Mouse (Mus musculus): ENCODE measurements at regions not wholly inside any gene's neighbourhood (a gene's known extent, or its start where the extent isn't known, plus 50 kb on each side); places are given as distances from the start of the nearest gene placed in this dataset.

DNA sequence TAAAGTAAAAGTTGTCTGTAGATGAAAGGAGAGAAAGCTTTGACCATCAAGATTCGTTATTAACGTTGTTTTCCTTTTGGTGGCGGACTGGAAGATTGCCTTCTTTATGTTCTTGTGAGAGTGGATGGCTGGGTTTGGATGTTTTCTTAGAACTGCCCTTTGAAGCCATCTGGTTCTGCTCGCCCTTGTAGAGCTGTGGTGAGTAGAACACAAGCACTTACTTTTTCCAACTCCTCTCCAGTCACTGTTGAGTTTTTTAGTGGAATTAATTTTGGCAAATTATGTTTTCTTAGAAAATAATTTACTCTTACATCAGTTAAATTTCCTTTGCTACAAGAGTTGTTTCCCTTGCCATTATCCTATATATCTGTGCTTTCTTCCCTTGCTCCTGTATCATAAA, 301.2 kb downstream of the Nuf2 start:
- TF ChIP-seq CTCF (IDR thresholded peaks at IDR 0.05; ENCODE audit: extremely low read depth, insufficient read length, insufficient replicate concordance, low read depth, low read length) (no peak), POLR2A (IDR thresholded peaks at IDR 0.05; ENCODE audit: low read depth, low read length) (no peak)

DNA sequence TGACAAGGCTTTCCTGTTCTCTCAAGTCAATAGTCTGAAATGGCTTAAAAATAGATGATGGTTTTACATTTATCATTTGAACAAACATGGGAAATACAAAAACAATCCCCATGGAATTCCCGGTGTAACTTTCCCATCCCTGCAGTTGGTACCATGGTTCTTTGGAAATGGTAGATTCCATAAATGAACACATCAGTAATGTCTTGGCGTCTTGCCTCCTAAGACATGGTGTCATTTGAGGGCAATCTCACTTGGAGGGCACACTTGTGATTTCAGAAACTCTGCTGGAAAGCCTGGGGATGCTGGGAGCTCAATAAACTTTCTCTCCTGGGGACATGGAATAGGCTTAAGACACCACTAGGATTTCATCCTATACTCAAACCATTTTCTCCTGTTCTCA, 306.8 kb downstream of the Nuf2 start:
- H3K36me3 ChIP-seq (ENCODE audit: control insufficient read depth, insufficient read depth, low read length) = no peaks in the 10 kb centered on the region
- H3K27ac ChIP-seq (ENCODE audit: insufficient read depth, low read depth, low read length) = no peak overlapping the region
- no peaks in the 10 kb centered on the region for H3K27me3 ChIP-seq (ENCODE audit: control insufficient read depth, insufficient read depth, low read length)
- H3K4me1 ChIP-seq (ENCODE audit: control insufficient read depth, insufficient read depth, insufficient read length, low read length) = no peaks in the 10 kb centered on the region
- WGBS = 85% methylated on average over 2 of the region's 2 CpGs
- H3K4me3 ChIP-seq (ENCODE audit: low read depth, low read length) = no peak overlapping the region
- TF ChIP-seq CTCF (IDR thresholded peaks at IDR 0.05; ENCODE audit: extremely low read depth, insufficient read length, insufficient replicate concordance, low read depth, low read length) (no peak), POLR2A (IDR thresholded peaks at IDR 0.05; ENCODE audit: low read depth, low read length) (no peak)

More for the DNA sequence above, 301.2 kb downstream of the Nuf2 start:
- H3K27ac ChIP-seq (ENCODE audit: insufficient read depth, low read depth, low read length) = no peak overlapping the region
- H3K36me3 ChIP-seq (ENCODE audit: control insufficient read depth, insufficient read depth, low read length) = no peaks in the 10 kb centered on the region
- 66% methylated on average over 4 of the region's 4 CpGs for WGBS
- no peaks in the 10 kb centered on the region for H3K27me3 ChIP-seq (ENCODE audit: control insufficient read depth, insufficient read depth, low read length)
- no peak overlapping the region for H3K4me3 ChIP-seq (ENCODE audit: low read depth, low read length)
- no peaks in the 10 kb centered on the region for H3K4me1 ChIP-seq (ENCODE audit: control insufficient read depth, insufficient read depth, insufficient read length, low read length)

DNA sequence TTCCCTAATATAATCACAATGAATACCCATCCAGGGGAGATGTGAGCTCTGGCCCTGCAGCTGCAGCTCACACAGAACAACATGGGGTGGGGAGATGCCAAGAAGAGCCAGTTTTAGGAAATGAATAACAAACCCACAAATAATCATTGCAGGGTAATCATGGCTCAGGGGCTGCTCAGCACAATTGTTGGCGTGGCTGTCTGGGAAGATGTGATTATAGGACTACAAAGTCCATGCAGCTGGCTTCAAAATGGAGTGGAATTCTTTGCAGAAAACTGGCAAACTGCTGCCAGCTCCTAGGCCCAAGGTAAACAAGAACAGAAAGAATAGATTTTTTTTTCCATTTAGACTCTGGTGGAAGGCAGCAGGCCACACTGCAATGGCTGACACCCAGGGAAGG, 343.6 kb downstream of the Nuf2 start:
- Histone ChIP-seq H3K4me3 (ENCODE audit: low read depth, low read length) (no peak overlapping the region), H3K36me3 (ENCODE audit: control insufficient read depth, insufficient read depth, low read length) (no peaks in the 10 kb centered on the region), H3K27me3 (ENCODE audit: control insufficient read depth, insufficient read depth, low read length) (no peaks in the 10 kb centered on the region), H3K27ac (ENCODE audit: insufficient read depth, low read depth, low read length) (no peak overlapping the region), H3K4me1 (ENCODE audit: control insufficient read depth, insufficient read depth, insufficient read length, low read length) (no peaks in the 10 kb centered on the region)
- TF ChIP-seq POLR2A (IDR thresholded peaks at IDR 0.05; ENCODE audit: low read depth, low read length) = no peak
- TF ChIP-seq CTCF (IDR thresholded peaks at IDR 0.05; ENCODE audit: extremely low read depth, insufficient read length, insufficient replicate concordance, low read depth, low read length) = no peak
- WGBS = 23% methylated on average over 1 of the region's 1 CpGs

DNA sequence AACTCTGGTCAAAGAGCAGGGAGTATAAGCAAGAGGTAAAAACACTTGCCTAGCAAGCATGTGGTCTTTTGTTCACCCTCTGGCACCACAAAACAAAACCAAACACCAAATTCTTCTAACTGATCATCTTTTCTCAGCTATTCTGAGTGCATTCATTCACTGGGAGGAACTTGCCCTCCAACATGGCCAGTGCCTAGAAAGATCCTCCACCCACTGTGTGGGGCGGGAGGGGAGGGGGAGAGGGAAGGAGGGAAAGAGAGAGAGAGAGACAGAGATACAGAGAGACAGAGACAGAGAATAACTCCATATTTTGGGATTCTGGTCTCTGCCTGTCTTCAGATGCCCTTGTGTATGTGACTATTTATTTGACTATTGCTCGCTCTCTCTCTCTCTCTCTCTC, 360.9 kb downstream of the Nuf2 start:
- Histone ChIP-seq H3K4me3 (ENCODE audit: low read depth, low read length) (no peak overlapping the region), H3K4me1 (ENCODE audit: control insufficient read depth, insufficient read depth, insufficient read length, low read length) (no peaks in the 10 kb centered on the region), H3K36me3 (ENCODE audit: control insufficient read depth, insufficient read depth, low read length) (no peaks in the 10 kb centered on the region), H3K27me3 (ENCODE audit: control insufficient read depth, insufficient read depth, low read length) (no peaks in the 10 kb centered on the region), H3K27ac (ENCODE audit: insufficient read depth, low read depth, low read length) (no peak overlapping the region)
- TF ChIP-seq CTCF (IDR thresholded peaks at IDR 0.05; ENCODE audit: extremely low read depth, insufficient read length, insufficient replicate concordance, low read depth, low read length) (no peak), POLR2A (IDR thresholded peaks at IDR 0.05; ENCODE audit: low read depth, low read length) (no peak)
- WGBS = 72% methylated on average over 2 of the region's 2 CpGs

DNA sequence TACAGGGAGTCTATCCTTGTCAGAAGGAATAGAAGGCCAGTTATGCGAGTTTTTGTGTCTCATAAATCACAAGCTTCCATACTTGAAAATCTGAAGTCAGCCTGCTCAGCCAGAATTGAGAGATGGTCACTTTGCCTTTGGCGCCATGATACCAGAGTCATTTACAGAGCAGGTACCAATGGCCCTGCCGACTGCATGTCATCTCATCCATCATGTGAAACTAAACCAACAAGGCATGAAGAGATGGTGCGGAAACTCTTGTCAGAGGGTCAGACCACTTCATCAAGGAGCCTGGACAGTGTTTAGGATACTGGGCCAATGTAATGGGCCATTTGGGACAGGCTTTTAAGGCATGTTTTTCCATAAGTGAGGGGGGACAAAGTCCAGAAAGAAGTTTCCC, 363.2 kb downstream of the Nuf2 start:
- no peaks in the 10 kb centered on the region for H3K4me1 ChIP-seq (ENCODE audit: control insufficient read depth, insufficient read depth, insufficient read length, low read length)
- no peaks in the 10 kb centered on the region for H3K36me3 ChIP-seq (ENCODE audit: control insufficient read depth, insufficient read depth, low read length)
- WGBS = 81% methylated on average over 4 of the region's 4 CpGs
- no peak overlapping the region for H3K27ac ChIP-seq (ENCODE audit: insufficient read depth, low read depth, low read length)
- H3K4me3 ChIP-seq (ENCODE audit: low read depth, low read length) = no peak overlapping the region
- H3K27me3 ChIP-seq (ENCODE audit: control insufficient read depth, insufficient read depth, low read length) = no peaks in the 10 kb centered on the region
- TF ChIP-seq CTCF (IDR thresholded peaks at IDR 0.05; ENCODE audit: extremely low read depth, insufficient read length, insufficient replicate concordance, low read depth, low read length) (no peak), POLR2A (IDR thresholded peaks at IDR 0.05; ENCODE audit: low read depth, low read length) (no peak)

DNA sequence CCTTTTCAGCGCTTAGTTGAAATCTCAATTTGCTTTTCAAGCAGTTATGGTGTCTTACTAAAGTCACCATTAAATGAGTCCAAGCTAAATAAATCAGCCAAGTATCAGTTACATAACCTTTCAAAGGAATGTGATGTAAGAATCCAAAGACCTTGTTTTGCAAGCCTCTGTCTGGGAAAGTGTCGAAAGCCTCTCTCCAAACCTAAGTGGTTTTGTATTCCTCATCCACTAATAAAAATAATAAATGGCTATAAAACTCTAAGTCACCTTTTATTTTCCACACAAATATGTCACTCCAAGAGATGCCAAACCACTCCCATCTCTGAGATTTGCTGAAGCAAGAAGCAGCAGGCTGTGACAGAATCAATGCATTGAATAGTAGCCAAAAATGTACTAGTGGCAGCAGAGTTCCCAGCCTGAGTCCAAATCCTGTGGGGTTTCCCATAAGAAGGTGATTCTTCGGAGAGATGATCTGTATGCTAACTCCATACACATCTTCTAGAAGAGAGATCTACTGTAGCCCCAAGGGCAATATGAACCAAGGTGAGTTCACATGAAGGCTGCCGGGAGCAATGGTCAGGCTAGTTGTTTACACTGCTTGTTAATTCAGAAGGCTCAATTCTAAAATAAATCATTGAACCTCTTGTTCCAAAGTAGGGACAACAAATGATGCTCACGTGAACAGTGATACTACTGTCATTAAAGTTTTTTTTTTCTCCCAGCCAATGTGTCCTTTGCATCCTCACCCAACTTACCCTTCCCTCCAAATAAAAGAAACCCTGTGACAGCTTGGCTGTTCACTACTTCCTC, 365.0 kb downstream of the Nuf2 start:
- no peak for TF ChIP-seq POLR2A (IDR thresholded peaks at IDR 0.05; ENCODE audit: low read depth, low read length)
- Histone ChIP-seq H3K27ac (ENCODE audit: insufficient read depth, low read depth, low read length) (no peak overlapping the region), H3K4me1 (ENCODE audit: control insufficient read depth, insufficient read depth, insufficient read length, low read length) (no peaks in the 10 kb centered on the region), H3K27me3 (ENCODE audit: control insufficient read depth, insufficient read depth, low read length) (no peaks in the 10 kb centered on the region), H3K4me3 (ENCODE audit: low read depth, low read length) (no peak overlapping the region), H3K36me3 (ENCODE audit: control insufficient read depth, insufficient read depth, low read length) (no peaks in the 10 kb centered on the region)
- WGBS = 73% methylated on average over 5 of the region's 5 CpGs

DNA sequence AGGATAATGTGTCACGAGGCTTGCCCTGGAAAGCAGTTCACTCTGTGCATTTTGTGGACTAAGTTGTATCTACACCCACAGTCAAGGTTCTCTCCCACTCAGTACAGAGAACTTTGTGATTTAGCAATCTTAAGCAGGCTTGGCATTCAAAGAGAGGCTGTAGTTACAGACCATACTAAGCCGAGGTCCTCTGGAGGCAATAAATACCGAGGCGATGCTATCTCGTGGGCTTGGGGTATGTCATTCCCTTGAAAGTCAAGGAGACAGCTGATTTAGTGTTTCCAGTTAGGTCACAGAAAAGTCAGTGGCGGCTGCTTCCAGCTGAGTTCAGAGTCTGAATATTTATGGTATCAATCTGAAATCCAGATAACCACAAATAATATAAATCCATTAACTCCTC, 370.4 kb downstream of the Nuf2 start:
- Histone ChIP-seq H3K4me3 (ENCODE audit: low read depth, low read length) (no peak overlapping the region), H3K36me3 (ENCODE audit: control insufficient read depth, insufficient read depth, low read length) (no peaks in the 10 kb centered on the region), H3K27me3 (ENCODE audit: control insufficient read depth, insufficient read depth, low read length) (no peaks in the 10 kb centered on the region), H3K4me1 (ENCODE audit: control insufficient read depth, insufficient read depth, insufficient read length, low read length) (no peaks in the 10 kb centered on the region), H3K27ac (ENCODE audit: insufficient read depth, low read depth, low read length) (no peak overlapping the region)
- WGBS = 25% methylated on average over 6 of the region's 6 CpGs
- TF ChIP-seq POLR2A (IDR thresholded peaks at IDR 0.05; ENCODE audit: low read depth, low read length) (no peak), CTCF (IDR thresholded peaks at IDR 0.05; ENCODE audit: extremely low read depth, insufficient read length, insufficient replicate concordance, low read depth, low read length) (no peak)
